Mouse (Mus musculus) cerebellum, adult (tissue): ENCODE results near the gene Crocc2.
"Not testable (repeated sequence)": the region's sequence is repeated elsewhere in the genome, so short reads cannot be mapped to it uniquely, and the experiment has no call there.

ENCODE experiments used
- ATAC-seq: cut with Nextera tagmentation; 2 replicates; pipeline ENCODE4 v1.9.2; 2017; ENCODE audit warnings: mild to moderate bottlenecking, moderate library complexity, mixed read lengths; ENCODE audit not compliant: insufficient number of reproducible peaks, low FRiP score, low TSS enrichment

The Crocc2 gene

GRCm38 (mm10) chr1:93161350-93161749 lies 7.2 kb upstream of the Crocc2 start:
- no peak for ATAC-seq

- no peak for ATAC-seq
Measured at GRCm38 (mm10) chr1:93161921-93162320, 6.6 kb upstream of the Crocc2 start.

DNA sequence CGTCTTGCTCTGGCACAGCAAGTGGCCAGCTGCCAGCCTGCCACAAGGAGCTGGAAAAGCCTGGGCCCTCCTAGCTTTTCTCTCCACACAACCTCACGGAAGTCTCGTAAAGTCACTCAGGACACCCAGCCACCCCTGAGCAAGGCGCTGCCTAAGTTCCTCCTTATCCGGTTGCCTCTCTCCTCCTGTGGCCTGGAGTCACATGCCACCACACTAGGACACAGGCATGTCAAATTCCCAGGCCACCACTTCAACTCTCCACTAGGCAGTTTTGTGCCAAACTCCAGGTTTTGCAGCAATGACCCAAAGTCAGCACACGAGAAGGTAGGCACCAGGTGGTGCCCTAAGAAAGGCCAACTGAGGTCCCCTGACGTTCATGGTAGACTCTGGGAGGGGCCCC lies 5.9 kb upstream of the Crocc2 start:
- ATAC-seq: no peak

DNA sequence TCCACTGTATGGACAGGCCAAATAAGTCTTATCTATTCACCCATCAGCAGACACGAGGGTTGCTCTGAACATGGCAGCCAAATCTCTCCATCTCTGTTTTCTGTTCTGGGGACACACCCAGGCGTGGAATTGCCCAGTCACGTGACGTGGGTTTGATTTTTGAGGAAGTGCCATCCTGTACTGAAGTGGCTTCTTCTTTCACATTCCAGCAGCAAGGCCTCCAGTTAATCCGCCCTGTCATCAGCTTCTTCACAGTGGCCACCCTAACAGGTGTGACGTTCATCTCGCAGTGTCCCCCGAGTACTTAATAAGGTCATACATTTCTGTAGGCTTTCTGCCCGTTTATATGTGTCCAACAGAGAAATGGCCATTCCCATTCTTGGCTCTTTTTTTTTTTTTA lies 3.1 kb upstream of the Crocc2 start:
- no peak for ATAC-seq

- no peak for ATAC-seq
Measured at GRCm38 (mm10) chr1:93166346-93167079, 2.0 kb upstream of the Crocc2 start.

GRCm38 (mm10) chr1:93173665-93174064 lies 5.1 kb downstream of the Crocc2 start:
- no peak for ATAC-seq

GRCm38 (mm10) chr1:93174399-93174798 lies 5.9 kb downstream of the Crocc2 start:
- peak; percentile 74; the same call in 1 of the 2 replicates for ATAC-seq

DNA sequence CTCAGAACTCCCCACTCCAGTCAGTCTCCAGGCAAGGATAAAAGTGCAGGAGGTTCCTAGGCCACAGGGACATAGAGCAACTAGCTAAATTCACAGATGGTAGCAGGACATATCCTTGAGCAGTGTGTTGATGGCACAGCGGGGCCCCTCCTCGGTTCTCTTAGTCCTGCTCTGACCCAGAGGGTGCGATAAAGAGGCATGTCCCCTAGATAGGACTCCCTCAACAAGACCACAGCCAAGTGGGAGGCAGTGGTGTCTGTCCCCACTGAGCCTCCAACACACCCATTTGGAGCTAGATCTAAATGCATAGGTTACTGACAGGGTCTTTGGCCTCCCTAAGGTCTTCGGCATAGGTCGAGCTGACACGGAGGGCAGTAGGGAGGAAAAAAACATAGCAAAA lies 7.3 kb downstream of the Crocc2 start:
- no peak for ATAC-seq

DNA sequence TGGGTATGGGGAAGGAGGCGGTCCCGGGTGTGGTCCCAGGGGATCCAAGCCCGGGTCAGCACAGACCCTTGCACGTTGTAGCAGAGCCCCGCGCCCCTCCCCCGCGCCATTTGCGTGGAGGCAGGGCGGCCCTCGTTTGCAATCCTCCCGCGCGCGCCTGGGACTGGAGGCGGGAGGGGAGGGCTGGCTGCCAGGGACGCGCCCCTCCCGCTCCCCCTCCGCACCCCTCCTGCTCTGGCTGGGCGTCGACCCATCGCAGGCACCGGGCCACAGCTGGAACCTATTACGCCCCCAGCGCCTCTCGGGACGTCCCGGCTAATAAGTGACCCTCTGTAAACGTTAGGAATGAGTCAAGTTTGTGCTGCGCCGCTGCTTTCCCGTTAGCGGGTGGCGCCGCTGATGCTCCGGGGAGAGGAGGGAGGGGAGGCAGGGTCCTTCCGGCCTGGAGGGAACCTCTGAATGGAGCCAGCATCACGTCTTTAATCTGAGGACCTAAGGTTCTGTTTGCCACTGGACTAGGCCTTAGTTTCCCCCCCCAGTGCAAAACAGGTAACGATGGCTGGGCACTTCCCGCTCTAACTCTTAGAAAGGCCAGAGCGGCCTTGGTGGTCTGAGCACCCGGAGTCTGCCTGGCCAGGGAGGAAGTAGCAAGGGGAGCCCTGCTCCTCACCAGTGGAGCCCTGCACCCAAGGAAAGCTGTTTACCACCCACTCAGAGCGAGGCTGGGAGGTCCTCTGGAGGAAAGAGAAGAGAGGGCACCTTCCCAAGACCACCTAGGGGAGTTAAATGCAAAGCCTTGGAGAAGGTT lies 8.2 kb downstream of the Crocc2 start:
- ATAC-seq: no peak

GRCm38 (mm10) chr1:93182281-93182680 lies 13.8 kb downstream of the Crocc2 start:
- ATAC-seq: no peak

- 0 out of 2 replicates have a peak, but pooled peaks have one; percentile 28 for ATAC-seq
Measured at GRCm38 (mm10) chr1:93184071-93184828, 15.7 kb downstream of the Crocc2 start.

DNA sequence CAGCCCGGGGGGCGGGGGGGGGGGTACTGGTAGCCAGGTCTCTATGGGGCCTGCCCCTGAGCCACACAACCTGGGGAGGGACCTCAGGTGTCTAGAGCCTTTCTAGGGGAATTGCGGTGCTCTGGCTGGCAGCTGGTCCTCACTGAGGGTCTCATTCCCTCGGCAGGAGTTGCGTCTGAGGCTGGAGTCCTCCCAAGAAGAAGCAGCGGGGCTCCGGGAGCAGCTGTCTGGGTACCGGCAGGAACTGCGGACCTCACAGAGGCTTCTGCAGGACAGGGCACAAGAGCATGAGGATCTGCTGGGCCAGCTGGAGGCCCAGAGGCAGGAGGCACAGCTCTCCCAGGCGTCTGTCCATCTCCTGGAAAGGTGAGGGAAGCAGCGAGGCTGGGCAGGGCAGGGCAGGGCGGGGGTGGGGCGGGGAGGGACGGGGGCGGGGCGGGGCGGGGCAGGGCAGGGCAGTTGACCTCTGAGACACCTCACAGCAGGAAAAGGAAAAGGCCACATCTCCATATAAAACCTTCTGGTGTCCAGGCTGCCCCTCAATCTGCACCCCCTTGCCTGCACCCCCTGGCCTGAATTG lies 22.3 kb downstream of the Crocc2 start:
- no peak for ATAC-seq

DNA sequence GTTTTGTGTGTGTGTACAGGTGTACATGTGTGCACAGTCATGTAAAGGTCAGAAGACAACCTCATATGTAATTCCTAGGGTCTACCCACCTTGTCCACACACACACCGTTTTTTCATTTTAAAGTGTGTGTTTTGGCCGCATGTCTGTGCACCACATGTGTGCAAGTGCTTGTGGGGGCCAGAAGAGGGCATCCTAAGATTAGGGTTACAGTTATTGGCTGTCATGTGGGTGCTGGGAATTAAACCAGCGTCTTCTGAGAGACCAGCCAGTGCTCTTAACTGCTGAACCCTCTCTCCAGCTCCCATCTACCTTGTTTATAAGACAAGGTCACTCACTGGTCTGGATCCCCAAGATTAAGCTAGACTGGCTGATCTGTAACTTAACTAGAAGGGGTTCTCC lies 26.4 kb downstream of the Crocc2 start:
- no peak for ATAC-seq

GRCm38 (mm10) chr1:93197454-93197853 lies 28.9 kb downstream of the Crocc2 start:
- not testable (repeated sequence) for ATAC-seq

DNA sequence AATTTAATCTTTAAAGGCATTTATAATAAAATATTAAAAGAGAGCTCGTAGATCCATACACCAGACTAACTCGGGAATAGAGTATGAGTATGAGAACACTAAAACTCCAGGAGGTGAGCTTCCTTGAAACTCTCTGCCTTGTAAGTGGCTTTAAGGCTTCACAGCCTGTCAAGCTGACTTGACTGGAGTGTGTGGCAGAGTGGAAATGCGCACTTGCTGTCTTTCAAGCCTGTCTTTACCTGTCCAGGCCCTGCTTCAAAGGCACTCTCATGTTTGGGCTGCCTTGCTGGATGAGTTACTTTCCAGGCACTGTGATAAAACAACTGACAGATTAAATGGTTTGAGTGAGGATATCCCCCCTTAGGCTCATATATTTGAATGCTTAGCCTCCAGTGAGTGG lies 29.4 kb downstream of the Crocc2 start:
- no peak for ATAC-seq

GRCm38 (mm10) chr1:93206277-93206970 lies 37.9 kb downstream of the Crocc2 start:
- no peak for ATAC-seq

DNA sequence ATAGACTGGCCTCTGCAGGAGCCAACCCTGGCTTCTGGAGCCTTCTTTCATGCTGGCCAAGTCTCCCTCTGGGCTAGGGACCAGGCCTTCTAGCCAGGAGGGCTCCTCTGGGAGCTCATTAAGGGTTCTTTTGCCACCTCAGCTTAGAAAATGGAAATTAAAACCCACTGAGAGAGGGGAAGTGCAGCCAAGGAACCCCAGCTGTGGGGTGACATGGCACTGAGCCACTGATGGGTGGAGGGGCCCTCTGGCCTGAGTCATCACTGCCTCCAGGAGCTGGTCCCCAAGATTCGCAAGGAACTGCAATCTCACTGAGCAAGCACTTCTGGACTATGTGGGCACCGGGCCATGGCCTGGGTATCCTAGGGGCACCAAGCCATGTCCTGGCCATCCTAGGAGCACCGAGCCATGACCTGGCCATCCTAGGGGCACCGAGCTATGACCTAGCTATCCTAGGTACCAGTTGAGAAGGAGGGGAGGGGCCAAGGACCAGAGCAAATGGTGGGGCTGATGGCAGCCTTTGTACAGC lies 39.1 kb downstream of the Crocc2 start:
- no peak for ATAC-seq

GRCm38 (mm10) chr1:93210213-93210641 lies 41.7 kb downstream of the Crocc2 start:
- no peak for ATAC-seq

GRCm38 (mm10) chr1:93211019-93211418 lies 42.5 kb downstream of the Crocc2 start:
- ATAC-seq: no peak
